Comparison of ENCODE assay signal across 19 mouse cellular contexts in genomic region chr11:102475027-102475426, GRCm38 (mm10).
"Had no signal": no experiment of that assay in that cellular context is flagged by ENCODE, and none has a peak within 500 bp of the region (broad histone marks: within the 10 kb centered on the region; RNA-seq: fewer than 3 reads in every experiment).

No protein-coding gene starts in this region.

- H3K27me3 ChIP-seq: liver, embryonic 15.5 days; midbrain, embryonic 12.5 days; midbrain, embryonic 15.5 days; neural tube, embryonic 12.5 days; neural tube, embryonic 15.5 days; stomach, embryonic 15.5 days had no signal

- H3K9me3 ChIP-seq: liver, embryonic 15.5 days; midbrain, embryonic 12.5 days; midbrain, embryonic 15.5 days; neural tube, embryonic 12.5 days; neural tube, embryonic 15.5 days; stomach, embryonic 15.5 days had no signal

- H3K4me3 ChIP-seq: left cerebral cortex, adult 2 months; liver, embryonic 15.5 days; midbrain, embryonic 12.5 days; midbrain, embryonic 15.5 days; neural tube, embryonic 12.5 days; neural tube, embryonic 15.5 days; stomach, embryonic 15.5 days had no signal

- DNase-seq: kidney, adult 2 months; kidney, postnatal 36 days; layer of hippocampus, postnatal 36 days; lung, adult 2 months; lung, postnatal 14 days; lung, postnatal 4 days; retina, postnatal 1 day; right cerebral cortex, postnatal 25 days; spleen, adult 18-20 months; thymus, adult 18-20 months; thymus, postnatal 4 days had no signal

- ATAC-seq: intestine, postnatal 0 days; midbrain, embryonic 15.5 days had no signal

- H3K4me1 ChIP-seq: midbrain, embryonic 12.5 days; midbrain, embryonic 15.5 days; neural tube, embryonic 12.5 days; neural tube, embryonic 15.5 days; stomach, embryonic 15.5 days had no signal
